Mouse (Mus musculus) erythroblast, embryonic 14.5 days (primary cell): ENCODE measurements at regions not wholly inside any gene's neighbourhood (a gene's known extent, or its start where the extent isn't known, plus 50 kb on each side); places are given as distances from the start of the nearest gene placed in this dataset.

Experiments
- GATA1 ChIP-seq: IDR thresholded peaks from 2 replicates; pipeline ENCODE4 v1.6.1; 2012; ENCODE audit warnings: low read length, inconsistent platforms, mixed read lengths
- TAL1 ChIP-seq: IDR thresholded peaks from 3 replicates; pipeline ENCODE4 v1.6.1; 2012; ENCODE audit warnings: low read length, inconsistent platforms, mixed read lengths

GRCm38 (mm10) chr13:83741591-83742021 is 237.8 kb downstream of the Mef2c start:
- TF ChIP-seq GATA1 (no peak), TAL1 (no peak)
